Mouse (Mus musculus): ENCODE measurements at regions not wholly inside any gene's neighbourhood (a gene's known extent, or its start where the extent isn't known, plus 50 kb on each side); places are given as distances from the start of the nearest gene placed in this dataset.
"Not testable (repeated sequence)": the region's sequence is repeated elsewhere in the genome, so short reads cannot be mapped to it uniquely, and the experiment has no call there.

GRCm38 (mm10) chr12:106302617-106303016 lies 292.6 kb downstream of the Vrk1 start:
- DNase-seq, result no peak
- intact Hi-C loops (cut with DNase I), result no loop called here

- no peak for DNase-seq
- intact Hi-C loops (cut with DNase I), result no loop called here
These were observed 298.4 kb downstream of the Vrk1 start for GRCm38 (mm10) chr12:106308291-106308955.

- intact Hi-C loops (cut with DNase I), result no loop called here
- no peak for DNase-seq
These were observed 299.1 kb downstream of the Vrk1 start for GRCm38 (mm10) chr12:106308956-106309610.

DNA sequence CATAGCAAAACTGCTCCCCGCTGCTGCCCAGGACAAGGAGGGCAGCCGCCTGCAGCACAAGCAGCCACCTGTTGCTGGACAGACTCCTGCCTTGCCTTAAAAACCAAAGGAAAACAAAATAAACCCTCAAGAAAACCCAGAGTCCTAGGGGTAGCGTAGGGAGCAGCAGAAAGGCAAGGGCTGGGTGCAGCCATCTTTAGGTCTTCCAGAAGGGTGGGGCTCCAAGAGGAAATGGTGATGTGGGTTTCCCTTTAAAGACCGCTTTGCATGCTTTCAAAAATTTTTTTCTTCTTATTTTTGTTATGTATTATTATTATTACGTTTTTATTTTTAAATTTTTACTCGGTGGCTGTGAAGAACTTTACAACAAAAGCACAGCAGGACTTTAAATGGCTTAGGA lies 300.1 kb downstream of the Vrk1 start:
- DNase-seq, result no peak

GRCm38 (mm10) chr12:106310585-106311319 lies 300.7 kb downstream of the Vrk1 start:
- intact Hi-C loops (cut with DNase I), result loop anchor here (5.0 kb wide), 1 partner anchor 162 kb away; no protein-coding TSS in a partner anchor
- peak; percentile 24 for DNase-seq

More for the DNA sequence above, 300.1 kb downstream of the Vrk1 start:
- intact Hi-C loops (cut with DNase I), result loop anchor here (5.0 kb wide), 1 partner anchor 162 kb away; no protein-coding TSS in a partner anchor

- intact Hi-C loops (cut with DNase I), result loop anchor here (5.0 kb wide), 1 partner anchor 161 kb away; no protein-coding TSS in a partner anchor
- DNase-seq, result no peak
These were observed 301.3 kb downstream of the Vrk1 start for GRCm38 (mm10) chr12:106311320-106311825.

DNA sequence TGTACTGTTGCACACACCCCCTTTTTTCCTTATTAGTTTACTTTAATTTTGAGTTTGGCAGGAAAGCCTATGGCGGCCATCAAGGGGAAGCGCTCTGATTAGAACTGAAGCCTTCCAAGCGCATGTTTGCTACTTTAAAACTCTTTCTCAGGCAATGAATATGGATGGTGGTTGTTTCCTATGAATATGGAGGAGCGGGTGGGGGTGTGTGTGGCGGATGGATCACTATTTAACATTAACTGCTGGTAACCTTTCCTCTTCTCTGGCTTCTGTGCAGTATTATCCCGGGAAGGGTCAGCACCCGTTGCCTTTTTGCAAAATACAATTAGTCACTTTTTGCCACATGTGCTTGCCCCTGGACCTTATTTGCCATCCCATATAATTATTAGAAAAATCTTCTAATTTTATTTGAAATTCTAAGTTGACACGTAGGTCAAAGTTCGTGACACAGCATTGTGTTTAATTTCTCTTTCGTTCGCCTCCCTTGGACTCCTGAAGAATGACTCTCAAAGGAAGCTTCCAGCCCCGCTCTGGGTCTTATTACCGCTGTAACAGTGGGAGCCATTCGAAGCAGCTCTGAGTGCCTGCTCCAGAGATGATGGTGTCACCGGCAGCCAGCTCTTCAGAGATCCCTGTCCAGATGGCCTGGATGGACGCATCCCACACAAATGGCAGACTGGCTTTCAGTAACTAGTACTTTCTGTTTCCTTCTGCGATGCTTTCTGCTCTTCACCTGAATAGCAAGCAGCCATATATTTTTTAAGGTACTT lies 302.0 kb downstream of the Vrk1 start:
- intact Hi-C loops (cut with DNase I), result loop anchor here (5.0 kb wide), 1 partner anchor 160 kb away; no protein-coding TSS in a partner anchor
- DNase-seq, result no peak

DNA sequence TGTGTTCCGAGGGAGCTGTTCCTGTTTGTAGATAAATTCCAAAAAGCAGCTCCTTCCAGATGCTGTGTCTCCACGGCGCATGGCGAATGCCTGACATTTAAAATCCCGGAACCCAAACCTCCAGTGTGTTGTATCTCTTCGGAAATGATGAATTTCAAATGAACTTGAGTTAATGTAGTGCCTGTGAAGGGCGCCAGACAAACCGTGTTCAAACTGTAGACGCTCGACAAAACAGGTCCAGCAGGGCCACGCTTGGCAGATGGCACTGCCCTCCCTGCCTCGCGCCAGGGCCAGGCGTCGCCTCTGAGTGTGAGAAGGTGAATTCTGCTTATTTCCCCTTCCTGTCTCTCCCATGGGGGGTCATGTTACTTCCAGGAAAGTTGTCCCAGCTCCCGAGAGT lies 307.7 kb downstream of the Vrk1 start:
- DNase-seq, result no peak

GRCm38 (mm10) chr12:106321511-106321910 lies 311.5 kb downstream of the Vrk1 start:
- peak; percentile 23 for DNase-seq
- intact Hi-C loops (cut with DNase I), result no loop called here

More for the DNA sequence above, 307.7 kb downstream of the Vrk1 start:
- intact Hi-C loops (cut with DNase I), result no loop called here

GRCm38 (mm10) chr12:106326611-106327010 lies 316.6 kb downstream of the Vrk1 start:
- intact Hi-C loops (cut with DNase I), result no loop called here
- DNase-seq, result no peak

DNA sequence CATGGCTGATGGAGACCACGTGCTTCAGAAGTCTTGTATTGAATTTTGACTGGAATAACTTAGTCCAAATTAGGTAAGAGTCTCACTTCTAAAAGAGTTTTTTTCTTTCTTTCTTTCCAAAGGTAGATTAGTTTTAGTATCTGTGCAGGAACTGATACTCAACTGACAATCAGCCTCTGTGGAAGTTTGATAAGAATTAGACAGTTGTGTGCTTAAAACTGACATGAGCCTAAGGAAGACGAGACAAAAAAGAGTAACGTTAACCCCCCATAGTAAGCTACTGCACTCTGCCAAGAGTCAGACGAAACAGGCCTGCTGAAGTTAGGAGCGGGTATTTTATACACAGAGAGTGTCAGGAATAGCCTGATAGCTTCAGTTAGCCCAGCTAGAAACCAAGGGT lies 317.3 kb downstream of the Vrk1 start:
- intact Hi-C loops (cut with DNase I), result no loop called here
- no peak for DNase-seq

DNA sequence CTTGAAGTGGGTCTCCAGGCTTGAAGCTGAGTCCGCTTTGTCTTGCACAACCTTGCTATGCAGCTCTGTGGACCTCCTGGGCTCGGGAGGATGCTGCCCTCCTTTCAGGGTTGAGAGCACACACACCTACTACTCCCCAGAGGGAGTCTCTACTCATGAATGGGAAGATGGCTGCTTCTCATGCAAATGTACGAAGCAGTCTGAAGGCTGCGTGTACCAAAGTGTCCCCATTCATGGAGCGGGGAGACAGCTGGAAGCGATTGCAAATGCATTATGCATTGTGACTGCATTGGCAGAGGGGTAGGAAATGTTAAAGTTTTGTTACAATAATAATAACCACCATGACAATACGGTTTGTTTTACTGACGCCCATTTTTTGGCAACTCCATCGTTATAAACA lies 347.8 kb downstream of the Vrk1 start:
- intact Hi-C loops (cut with DNase I), result no loop called here
- DNase-seq, result no peak

- intact Hi-C loops (cut with DNase I); DNase-seq: not testable (repeated sequence)
These were observed 351.6 kb downstream of the Vrk1 start for GRCm38 (mm10) chr12:106361646-106362045.

GRCm38 (mm10) chr12:106374840-106375375 lies 364.9 kb downstream of the Vrk1 start:
- DNase-seq, result no peak
- intact Hi-C loops (cut with DNase I), result loop anchor here (10.0 kb wide), 1 partner anchor 1620 kb away; no protein-coding TSS in a partner anchor

DNA sequence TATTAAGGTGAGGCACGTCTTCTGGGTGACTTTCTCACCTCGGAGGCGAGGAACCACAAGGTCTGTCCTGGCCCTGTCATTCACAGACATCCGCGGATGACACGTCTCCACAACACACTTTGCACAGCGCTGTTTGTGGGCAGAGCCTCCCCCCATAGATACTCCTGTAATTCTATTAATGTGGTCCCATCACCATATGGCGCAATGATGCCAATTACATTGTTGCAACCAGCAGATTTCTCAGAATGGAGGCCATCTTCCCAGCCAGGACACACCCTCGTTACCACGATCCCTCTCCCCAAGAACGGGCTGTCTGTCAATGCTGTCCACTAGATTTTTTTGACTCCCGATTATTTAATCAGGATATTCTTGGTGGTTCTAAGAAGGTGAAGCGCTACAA lies 365.9 kb downstream of the Vrk1 start:
- no peak for DNase-seq
- intact Hi-C loops (cut with DNase I), result loop anchor here (10.0 kb wide), 1 partner anchor 1619 kb away; no protein-coding TSS in a partner anchor

DNA sequence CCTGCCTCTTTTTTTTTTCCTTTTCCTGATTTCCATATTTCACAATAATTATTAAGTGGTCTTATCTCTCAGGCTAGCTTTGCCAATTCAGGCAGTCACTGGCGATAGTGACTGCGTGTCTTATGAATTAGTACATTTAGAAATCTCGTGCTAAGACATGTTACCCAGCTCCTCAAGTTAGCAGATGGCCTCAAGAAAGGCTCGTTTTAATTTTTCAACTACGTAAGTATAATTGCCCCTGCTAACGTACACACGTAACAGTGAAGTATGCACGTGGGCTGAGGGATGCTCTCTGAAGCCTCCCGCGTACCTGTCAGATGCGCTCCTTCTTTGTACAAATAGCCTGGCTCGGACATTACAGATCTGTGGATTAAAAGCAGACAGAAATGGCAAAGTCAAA lies 366.8 kb downstream of the Vrk1 start:
- intact Hi-C loops (cut with DNase I), result loop anchor here (10.0 kb wide), 1 partner anchor 1618 kb away; no protein-coding TSS in a partner anchor
- DNase-seq, result no peak

GRCm38 (mm10) chr12:106377281-106377680 lies 367.3 kb downstream of the Vrk1 start:
- intact Hi-C loops (cut with DNase I), result loop anchor here (10.0 kb wide), 1 partner anchor 1618 kb away; no protein-coding TSS in a partner anchor
- DNase-seq, result no peak

DNA sequence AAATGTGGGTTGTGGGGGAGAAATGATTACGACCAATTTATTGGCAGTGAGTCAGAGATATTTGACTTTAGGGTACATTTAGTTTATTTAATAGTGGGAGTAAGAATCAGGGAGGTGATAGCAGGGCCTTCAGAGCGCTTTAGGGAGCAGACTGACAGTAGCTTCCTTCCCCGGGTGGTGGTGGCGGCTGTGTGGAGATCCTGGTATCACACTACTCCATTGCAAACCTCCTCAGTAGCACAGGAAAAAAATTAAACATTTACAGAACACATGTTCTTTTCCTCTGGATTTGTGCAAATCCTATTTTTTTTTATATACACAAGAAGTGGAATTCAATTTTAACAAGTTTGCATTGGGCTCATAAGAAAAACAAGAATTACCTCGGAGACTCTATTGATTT lies 367.7 kb downstream of the Vrk1 start:
- intact Hi-C loops (cut with DNase I), result loop anchor here (10.0 kb wide), 1 partner anchor 1617 kb away; no protein-coding TSS in a partner anchor
- no peak for DNase-seq

DNA sequence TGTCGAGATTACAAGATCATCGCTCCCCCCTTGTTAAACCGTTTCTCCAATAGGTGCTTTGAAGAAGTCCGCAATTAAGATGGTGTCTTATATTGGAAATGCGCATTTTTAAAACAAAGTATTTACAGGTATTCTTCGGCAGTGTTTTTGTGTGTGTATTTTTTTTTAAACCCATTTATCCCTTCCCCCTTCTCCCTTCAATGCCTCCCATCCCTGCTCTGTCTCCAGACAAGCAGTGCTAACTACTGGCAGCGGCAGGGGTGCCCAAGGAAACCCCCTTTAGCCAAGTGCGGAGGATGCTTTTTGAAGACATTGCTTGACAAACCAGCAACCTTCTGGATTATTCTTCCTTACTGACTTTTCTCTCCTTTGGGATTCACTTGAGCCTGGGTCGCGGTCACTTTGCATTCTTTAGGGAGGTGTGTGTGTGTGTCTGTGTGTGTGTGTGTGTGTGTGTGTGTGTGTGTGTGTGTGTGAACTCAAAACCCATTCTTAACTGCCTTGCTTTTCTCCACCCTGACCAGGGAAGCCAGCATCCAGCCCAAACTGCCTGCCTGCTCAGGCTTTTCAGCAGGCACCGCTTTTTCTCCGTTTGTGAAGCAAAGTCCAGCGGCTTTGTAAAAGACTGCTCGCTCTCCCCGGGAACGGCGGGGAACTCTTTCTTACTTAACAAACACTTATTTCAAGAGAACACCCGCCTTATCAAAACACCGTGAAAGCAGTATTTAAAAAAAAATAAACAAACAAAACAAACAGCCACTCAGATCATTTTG lies 368.5 kb downstream of the Vrk1 start:
- no peak for DNase-seq
- intact Hi-C loops (cut with DNase I), result loop anchor here (10.0 kb wide), 1 partner anchor 1616 kb away; no protein-coding TSS in a partner anchor

Measured in left cerebral cortex, postnatal 4 days (tissue).